Mouse (Mus musculus) lung, adult 18-20 months (tissue): ENCODE measurements at regions not wholly inside any gene's neighbourhood (a gene's known extent, or its start where the extent isn't known, plus 50 kb on each side); places are given as distances from the start of the nearest gene placed in this dataset.
"Not testable (repeated sequence)": the region's sequence is repeated elsewhere in the genome, so short reads cannot be mapped to it uniquely, and the experiment has no call there.

Experiments
- DNase-seq, 2 experiments: peaks; one replicate each; pipeline ENCODE4 v3.0.0; 2022; ENCODE audit warnings: mixed read lengths in 2 of 2

DNA sequence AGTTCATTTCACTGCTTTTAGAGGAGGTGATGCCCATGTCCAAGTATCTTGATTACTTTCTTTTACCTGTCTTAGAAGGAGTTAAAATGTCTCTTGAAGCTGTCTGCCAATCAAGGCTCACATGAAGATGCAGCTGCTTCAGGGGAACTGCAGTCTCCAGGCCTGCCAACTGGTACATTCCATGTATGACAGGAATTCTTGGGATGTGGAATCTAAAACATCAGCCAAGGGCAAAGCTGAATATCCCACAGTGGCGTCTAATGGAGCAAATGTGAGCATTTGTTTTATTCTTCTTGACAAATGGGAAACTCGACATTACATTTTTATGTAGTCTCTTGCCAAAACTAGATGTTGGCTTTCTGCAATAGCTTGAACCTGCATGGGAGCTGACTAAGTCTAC is 438.7 kb upstream of the Adamts5 start:
- no peak for DNase-seq

DNA sequence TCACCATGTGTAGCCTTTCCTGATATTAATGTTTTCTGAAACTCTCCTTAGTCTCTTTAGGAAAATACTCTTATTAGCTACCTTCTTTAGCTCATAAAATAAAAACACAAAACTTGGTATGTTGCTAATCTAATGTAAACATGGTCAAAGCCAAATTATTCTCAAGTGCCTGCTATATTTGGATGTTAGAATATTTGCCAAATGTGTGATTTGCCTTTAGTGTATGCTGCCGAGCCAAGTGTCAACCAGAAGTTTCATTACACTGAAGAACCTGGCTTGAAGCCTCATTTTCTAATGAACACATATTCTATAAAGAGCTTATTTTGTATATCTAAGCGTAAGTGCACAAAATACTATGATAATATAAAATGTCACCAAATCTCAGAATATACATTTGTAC is 423.8 kb upstream of the Adamts5 start:
- DNase-seq: no peak

DNA sequence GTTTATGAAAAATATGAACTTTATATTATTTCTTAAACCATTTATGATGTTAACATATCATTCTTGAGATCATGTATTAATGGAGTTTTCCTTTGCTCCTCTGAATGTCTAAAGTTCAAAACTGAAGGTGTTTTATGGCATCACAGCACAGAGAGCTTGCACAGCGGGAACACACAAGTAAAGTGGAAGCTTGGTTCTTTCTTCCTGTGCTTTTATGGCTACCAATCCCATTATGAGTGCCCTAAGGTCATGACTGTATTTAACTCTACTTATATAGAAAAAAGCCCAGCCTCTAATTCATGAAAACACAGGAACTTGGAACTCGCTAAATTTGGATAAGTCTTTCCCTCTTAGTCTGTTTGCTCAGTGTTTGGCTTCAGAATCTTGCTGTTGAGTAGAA is 417.3 kb upstream of the Adamts5 start:
- DNase-seq: no peak

DNA sequence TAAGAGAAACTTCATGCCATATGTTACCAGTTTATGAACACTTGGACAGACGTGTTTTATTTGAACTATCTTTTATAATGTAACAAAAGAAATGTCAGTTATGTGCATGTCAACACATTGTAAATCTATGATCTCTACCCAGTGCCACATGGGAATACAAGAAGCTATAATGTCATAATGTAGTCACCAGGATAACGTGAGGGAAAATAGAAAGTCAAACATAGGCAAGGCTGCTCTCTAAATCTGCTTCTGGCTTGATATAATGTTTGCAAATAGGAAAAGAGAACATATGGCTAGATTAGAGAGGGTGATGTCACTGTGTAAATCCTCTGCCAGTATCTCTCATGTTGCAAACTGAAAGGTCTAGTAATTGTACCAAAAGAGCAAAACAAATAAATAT is 408.1 kb upstream of the Adamts5 start:
- no peak for DNase-seq

DNA sequence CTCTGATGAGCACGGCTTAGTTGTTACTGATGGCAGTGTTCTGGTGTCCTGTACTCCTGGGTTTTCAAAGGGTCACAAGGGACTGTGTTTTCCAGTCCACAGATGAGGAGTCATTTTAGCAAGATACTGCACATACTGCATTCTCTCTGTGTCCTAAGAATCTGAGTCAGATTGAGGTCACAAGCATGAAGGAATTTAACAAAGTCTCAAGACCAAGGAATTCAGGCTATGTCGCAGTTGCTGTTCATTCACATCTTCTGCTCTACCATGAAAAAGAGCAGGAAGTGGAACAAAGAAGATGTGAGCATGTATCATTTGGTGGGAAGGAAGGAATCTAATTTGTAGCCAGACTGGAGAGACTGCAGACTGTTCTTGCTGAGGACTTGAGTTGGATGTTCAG is 402.2 kb upstream of the Adamts5 start:
- no peak for DNase-seq

DNA sequence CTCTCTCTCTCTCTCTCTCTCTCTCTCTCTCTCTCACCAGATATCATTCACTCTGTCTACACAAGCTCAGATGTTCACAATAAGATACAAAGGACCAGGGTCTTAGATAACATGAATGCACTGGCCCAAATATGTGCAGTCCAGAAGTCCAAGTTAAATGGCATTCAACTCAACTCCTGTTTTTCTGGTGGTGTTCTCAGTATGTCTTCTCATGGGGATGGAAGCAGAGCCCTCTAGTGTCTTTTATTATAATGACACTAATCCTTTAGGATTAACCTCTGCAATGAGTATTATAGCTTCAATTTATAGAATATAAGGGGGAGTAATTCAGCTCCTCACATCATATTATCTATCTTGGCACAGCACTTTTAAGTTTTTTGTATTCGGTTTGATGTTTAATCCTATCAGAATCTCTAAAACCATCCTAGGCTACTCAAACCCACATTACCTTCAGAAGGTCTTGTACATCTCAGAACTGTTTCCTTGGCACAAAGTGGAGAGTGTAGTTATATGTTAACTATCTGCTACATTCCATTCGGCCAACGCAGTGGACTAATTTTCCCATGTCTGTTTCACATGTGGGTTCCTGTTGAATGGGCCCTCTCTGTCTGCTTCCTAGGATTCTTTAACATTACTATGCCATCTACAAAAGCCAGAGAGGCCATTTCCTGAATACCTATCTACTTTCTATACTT is 401.0 kb upstream of the Adamts5 start:
- no peak for DNase-seq

DNA sequence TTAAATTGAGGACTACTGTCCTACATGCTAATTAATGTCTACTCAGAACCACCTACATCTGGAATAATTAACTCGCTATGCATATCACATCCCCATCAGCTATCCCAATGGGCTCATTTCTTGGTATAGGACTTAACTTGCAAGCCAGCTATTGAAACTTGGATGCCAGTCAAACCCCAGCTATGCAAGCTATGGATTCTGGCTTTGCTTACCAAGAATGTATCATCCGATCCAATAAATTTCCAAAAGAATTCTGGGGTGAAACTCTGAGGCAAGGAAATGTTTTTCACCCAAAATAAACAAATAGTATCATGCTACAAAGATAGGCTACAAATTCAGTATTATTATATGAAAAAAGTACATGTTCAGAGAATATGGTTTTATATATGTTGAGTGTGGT is 392.8 kb upstream of the Adamts5 start:
- DNase-seq: no peak

DNA sequence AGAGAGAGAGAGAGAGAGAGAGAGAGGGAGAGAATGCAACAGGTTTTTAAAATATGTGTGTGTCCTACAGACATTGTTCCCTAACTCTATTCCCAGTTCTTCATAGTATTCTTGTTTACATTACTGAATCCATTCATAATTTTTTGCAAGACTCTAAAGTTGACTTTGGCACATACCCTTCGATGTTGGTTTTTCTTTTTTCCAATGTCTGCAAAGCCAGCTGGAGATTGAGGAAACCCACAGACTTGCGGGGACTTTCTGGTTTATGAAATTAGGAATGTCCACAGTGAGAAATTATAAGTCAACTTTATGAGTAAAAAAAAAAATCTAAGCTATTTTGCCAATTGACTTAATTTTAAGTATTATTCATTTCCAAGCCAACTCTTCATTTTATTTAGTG is 379.7 kb upstream of the Adamts5 start:
- DNase-seq: no peak

DNA sequence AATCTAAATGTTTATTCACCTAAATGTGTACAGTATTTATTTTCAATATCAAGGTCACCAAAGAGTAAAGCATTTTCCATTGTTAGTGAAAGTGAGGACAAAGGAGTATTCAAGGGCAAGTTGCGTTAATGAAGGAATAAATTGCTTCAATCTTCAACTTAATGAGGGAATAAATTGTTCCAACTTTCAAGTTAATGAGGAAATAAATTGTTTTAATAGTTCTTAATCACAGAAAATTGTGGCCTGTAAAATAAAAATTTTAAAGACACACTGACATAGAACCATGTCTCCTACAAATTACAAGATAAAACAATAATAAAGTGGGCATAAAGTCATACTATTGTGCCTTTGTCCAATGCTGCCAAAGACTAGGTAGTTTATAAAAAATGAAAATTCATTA is 375.4 kb upstream of the Adamts5 start:
- no peak for DNase-seq

DNA sequence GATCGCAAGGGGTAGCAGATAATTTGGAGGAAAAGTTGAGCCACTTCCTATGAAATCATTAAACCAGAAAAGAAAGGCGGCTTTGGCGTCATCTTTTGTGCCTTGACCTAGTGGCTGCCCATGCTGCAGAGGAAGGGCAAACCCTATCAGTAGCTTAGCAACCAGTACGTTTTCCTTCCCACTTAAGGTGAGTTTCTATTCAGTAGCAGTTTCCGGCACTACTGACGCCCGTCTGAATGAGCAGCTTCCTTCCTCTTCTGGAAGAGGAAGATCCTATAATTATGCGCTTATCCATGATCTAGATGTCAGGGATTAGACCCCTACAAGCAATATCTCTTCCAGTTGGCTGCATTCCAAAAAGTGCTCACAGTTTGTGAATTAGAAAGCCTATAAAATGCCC is 360.0 kb upstream of the Adamts5 start:
- DNase-seq: no peak

DNA sequence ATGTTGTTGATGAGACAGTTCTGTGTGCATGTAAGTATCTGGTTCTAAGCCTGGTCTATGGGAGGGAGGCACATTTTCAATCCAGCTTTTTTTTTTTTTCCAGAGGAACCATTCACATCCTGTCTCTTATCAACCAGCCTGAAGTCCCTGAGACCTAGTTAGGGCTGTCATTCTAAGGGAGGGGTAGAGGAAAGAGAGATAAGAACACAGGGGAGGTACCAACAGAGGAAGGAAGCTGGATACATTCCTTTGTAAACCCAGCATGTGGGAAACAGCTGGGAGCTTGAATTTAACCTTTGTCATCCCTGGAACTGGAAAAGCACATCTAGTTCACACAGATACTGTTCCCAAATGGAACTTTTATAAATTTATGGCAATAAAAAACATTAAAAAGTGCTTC is 351.0 kb upstream of the Adamts5 start:
- peak in 1 of 2 experiments; percentile 4 for DNase-seq

DNA sequence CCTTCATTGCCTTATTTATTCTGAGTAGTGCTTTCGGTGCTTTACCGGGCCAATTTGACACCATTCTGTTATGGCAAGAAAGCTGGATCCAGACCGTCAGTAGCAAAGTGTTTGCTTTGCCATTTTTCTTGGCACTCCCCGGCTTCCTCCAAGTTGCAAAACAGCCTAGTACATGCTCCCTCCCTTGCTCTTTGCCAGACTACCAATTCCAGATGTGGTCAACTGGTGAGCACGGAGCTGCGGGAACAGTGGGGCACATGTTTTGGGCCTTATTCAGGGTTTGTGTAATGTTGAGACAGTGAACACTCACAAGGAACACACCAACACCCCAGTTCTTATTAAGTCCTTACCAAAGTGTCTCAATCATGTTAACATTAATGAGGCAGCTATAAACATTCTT is 348.4 kb upstream of the Adamts5 start:
- peak; percentile 13 to 33 for DNase-seq

DNA sequence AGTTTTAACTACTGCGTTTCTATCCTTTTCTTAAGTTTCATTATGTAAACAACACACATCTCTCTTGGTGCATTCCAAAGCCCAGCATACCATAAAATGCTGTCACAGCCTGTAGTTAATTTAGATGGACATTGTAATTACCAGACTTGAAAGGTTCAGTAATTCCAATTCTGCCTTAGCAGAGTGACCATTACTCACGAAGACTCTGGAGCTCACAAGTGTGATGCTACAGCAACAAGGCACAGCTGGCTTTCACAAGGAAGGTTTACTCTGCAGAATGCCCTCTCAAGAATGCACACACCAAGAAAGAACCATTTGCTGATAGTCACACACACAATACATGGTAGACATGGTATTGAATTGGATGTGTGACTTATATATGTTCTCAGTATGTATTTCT is 342.6 kb upstream of the Adamts5 start:
- DNase-seq: no peak

DNA sequence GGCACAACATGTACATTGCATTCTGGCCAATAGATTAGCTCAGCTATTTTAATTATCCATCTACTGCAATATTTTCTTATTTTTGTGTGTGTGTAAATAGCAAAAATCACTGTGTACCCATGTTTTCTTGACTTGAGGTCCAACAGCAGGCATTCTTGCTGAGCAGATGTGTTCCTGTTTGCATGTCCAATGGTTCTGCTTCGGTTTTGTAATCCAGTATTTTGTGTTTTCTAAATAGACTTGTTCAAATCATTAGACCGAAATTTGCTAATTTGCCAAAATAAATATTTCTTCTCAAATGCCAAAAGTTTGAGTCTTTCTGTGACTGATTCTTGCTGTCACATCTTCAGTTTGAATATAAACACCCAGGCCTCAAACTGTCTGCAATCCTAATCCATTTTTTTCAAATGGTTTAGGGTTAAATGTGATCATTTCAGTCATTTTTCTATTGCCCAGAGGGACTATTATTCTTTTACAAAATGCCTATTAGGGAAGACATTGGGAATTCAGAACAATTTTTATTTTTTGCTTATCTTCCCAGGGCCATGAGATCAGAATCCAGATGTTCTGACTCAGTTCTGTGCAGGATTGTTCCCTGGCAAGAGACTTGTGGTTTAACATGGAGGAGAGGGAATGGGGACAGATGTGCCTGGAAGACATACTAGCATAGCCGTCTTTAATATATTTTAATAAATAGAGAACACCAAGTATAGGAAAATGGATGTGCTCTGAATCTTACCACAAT is 341.3 kb upstream of the Adamts5 start:
- DNase-seq: peak in 1 of 2 experiments; percentile 10

DNA sequence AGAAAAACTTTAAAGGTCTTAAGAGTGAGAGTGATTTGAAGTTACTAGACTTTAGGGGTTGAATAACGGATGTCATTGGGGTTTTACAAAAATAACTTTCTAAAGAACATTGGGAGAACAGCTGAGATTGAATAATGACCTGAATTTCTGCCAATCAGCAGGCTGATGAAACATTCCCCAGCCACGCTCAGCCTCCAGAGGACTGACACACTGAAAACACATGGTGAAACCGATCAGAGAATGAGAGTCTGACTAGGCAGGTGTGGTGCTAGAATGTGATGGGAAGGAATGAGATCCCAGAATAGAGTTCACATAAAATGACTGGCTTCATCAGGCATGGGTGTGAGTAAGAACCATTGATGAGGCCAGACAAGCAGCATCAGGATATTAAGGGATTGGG is 321.4 kb upstream of the Adamts5 start:
- DNase-seq: peak in 1 of 2 experiments; percentile 8

DNA sequence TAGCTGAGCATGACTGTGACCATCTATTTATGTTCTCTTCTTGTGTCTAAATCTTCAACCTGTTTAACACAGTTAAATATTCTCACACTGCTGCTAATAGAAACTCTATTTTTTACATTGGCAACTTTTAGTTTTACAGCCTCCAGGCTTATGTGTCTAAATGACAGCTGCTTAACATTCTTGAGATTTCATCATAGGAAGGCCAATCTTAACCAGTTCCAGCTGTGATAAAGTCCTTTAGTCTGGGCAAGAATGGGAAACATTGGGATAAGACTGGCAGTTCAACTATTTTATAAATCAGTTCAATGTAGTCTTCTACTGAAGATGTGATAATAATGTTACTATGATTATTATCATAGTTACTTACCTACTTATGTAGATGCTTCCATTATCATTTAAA is 308.9 kb upstream of the Adamts5 start:
- no peak for DNase-seq

DNA sequence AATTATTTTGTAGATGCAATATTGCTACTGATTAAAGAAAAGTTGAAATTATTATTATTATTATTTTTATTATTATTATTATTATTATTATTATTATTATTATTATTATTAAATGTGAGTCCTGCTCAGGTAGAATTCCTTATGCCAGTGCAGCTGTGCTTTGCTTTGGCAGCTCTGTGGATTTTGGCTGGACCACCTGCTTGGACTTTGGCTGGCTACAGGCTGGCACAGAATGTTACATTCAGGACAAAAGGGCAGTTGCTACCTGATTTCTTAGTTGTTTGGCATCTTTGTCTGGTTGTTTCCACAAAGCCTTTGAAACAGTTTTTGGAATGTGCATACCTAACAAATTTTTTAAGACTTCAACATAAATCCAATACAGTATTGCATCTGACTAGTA is 307.7 kb upstream of the Adamts5 start:
- no peak for DNase-seq

DNA sequence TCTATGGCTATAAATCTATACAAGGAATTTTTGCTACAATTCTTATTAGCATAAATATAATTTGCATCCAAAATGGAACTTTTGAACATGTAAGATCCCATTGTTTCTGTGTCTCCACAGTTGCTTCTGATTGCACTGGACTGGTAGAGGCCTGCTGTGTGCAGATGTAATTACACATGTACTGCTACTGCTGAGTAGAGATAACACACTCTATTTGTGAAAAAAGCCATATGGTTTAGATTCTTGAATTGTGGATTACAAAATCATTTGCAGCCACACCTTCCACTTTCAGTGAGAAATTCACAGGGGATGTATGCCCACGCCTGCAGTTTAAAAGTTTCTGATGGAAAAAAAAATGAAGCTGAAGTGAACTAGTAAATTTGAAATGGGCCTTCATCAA is 288.2 kb upstream of the Adamts5 start:
- DNase-seq: no peak

DNA sequence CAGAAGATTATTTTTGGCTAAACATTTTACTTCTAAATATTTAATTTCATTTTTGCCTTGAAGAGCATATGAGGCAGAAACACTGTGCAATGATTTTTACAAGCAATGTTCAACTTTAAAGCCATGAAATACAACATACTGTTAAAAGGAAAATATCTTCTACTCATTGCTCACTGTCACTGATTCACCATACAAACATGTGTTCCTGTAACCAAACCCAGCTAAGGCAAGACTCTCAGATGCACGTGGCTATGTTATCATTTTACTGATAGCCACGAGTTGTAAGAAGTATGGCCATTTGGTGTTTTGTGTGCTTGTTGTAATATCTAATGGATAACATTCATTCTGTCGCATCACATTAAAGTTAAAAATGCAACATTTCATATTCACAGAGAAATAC is 287.3 kb upstream of the Adamts5 start:
- DNase-seq: no peak

DNA sequence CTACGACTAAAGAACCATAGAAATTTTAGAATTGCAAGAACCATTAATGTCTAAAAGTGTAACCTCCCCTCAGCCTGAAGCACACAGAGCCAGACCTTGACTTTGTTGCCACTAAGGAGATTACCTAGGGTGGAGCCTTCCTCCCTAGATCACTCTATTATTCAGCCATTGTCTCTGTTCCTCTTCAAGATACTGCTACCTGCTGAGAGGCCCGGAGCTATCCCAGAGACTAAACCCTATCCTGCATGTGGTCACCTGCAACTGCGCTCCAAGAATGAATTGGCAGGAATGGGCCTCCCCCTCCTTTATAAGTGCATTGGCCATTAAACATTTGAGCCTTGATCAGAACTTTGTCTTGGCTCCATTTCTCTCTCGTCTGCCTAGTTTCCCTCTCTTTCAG is 286.0 kb upstream of the Adamts5 start:
- DNase-seq: not testable (repeated sequence)

DNA sequence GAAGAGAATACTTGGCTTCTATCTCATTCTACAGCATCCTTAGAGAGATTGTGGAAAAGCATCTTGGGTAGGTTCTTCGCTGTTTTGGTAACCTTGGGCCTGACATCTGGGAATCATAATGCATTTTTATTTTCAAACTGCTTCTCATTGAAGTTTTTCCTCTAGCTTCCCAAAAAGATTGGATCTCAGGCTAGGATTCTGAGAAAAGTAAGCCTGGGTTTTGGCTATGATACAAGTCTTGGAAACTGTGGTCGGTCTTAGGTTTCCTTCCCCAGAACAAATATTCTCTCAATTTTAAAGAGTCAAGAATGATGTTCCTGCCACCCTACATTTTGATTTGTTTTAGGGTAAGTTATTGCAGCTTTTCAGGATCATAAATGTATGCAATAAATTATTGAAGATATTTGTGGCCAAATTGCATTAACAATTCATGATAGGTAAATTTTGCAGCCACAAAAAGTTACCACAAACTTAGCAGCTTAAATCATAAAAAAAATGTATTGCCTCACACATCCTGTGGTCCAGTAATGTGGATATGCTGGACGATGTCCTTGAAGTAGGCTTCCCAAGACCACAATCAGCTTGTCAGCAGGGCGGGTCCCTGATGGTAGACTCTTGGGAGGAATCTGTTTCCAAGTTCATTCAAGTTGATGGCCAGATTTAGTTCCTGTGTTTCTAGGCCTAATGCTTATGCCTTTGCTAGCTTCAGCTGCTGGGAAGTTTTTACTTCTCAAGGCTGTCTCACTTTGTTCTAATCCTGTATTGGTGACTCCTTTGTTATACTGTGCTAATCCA is 257.6 kb upstream of the Adamts5 start:
- no peak for DNase-seq

DNA sequence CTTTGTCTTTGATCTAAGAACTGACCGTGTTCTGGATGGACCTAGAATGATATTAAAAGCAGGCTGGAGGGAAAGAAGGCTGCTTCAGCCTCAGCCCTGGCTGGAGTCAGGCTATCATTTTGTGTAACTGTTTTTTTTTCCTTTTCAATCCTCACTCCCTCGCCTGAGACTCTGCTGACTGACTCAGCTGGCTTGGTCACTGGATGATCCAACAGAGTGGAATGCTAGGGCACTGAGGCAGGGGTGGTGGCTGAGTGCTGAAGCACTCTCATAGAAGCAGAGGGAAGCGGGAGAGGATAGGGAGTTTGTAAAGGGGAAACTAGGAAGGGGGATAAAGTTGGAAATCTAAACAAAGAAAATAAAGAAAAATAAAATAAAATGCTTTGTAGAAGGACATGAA is 236.5 kb upstream of the Adamts5 start:
- peak; percentile 8 to 23 for DNase-seq

DNA sequence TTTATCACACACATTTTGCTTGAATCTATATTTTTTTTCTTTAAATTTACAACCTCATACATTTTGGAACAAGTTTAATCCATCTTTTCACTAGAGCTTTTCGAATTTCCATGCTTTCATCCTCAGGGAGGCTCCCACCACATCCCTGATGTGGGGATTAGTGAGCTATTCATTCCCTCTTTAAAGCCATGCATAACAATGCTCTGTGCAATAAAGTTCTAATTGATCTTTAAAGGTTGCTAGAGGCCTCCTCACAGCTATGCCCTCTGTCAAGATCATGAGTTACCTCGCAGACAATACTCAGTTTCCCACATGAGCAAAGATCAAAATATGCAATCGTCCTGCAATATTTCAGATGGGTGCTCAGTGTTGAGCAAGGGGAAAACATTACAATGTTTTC is 234.5 kb upstream of the Adamts5 start:
- no peak for DNase-seq

DNA sequence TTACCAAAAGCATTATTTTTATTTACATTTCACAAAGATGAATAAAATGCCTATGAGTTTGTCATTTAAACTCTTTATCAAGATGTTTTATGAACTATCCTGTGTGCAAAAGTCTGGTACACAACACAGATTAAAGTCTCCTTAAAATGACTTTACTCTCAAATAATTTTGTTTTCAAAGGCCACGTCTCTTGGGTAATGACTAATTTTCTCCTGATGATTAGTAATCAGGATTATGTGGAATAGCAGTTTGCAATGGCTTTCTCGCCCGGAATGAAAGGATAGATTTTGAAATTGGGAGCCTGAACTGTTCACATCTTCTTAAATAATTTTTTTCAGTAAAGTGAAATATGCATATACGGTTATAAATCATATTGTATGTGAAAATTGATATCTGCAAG is 225.8 kb upstream of the Adamts5 start:
- DNase-seq: no peak
